Mouse (Mus musculus) cortical plate, adult 2 months (tissue): ENCODE results near the gene Med13l. TPM values are rescaled to one million over a fixed set of nuclear protein-coding genes. Genes with fewer than 3 reads are reported as not detected.

Experiments
- H3K27ac ChIP-seq: fragments of 200-500 bp; 2 replicates; pipeline ENCODE4 v1.5.1; 2012; ENCODE audit warnings: low read length, control low read depth, inconsistent platforms; ENCODE audit not compliant: insufficient read depth
- H3K4me1 ChIP-seq: fragments of 200-500 bp; 2 replicates; pipeline ENCODE4 v1.6.1; 2011; ENCODE audit warnings: low read length; ENCODE audit not compliant: control insufficient read depth, insufficient read depth
- H3K4me3 ChIP-seq: fragments of 200-500 bp; 2 replicates; pipeline ENCODE4 v1.5.1; 2011; ENCODE audit warnings: mild to moderate bottlenecking, low read length, control low read depth; ENCODE audit not compliant: insufficient read depth
- CTCF ChIP-seq: fragments of 200-500 bp; IDR thresholded peaks from 2 replicates; pipeline ENCODE4 v1.5.1; 2011; ENCODE audit warnings: mild to moderate bottlenecking, control low read depth, low read length; ENCODE audit not compliant: insufficient read depth; ENCODE audit errors: extremely low read depth
- POLR2A ChIP-seq: fragments of 200-500 bp; IDR thresholded peaks from 2 replicates; pipeline ENCODE4 v1.6.1; 2011; ENCODE audit warnings: mild to moderate bottlenecking, low read length, control low read depth; ENCODE audit not compliant: insufficient read depth; ENCODE audit errors: extremely low read depth
- polyA plus RNA-seq: library from polyadenylated mRNA; depleted of rRNA; stranded (reverse); fragments of >200 nt; gene quantifications from 2 replicates; pipeline ENCODE4 v1.2.3, GENCODE M21; 2012

The Med13l gene
- polyA plus RNA-seq, 1 experiment = 29.9 TPM

DNA sequence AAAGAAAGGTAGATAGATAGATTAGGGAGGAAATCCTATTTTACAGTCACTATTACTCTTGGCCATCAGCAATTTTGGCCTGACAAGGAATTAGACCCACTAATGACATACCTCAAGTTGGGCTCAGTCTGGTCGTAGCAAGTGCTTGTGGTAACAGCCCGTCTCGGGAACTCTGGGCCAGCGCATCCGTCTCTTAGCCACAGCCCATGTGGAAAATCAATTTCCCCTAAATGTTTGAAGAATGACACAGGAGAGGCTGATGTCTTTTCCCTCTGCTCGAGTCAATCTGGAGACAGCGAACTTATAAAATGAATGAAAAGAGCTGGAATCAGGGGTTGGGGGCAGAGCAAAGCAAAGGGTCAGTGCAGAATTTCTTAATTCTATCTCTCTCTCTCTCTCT, 36.1 kb upstream of the Med13l start:
- no peaks in the 10 kb centered on the region for H3K4me1 ChIP-seq
- H3K4me3 ChIP-seq = no peak overlapping the region
- H3K27ac ChIP-seq = no peak overlapping the region
- TF ChIP-seq CTCF = no peak

DNA sequence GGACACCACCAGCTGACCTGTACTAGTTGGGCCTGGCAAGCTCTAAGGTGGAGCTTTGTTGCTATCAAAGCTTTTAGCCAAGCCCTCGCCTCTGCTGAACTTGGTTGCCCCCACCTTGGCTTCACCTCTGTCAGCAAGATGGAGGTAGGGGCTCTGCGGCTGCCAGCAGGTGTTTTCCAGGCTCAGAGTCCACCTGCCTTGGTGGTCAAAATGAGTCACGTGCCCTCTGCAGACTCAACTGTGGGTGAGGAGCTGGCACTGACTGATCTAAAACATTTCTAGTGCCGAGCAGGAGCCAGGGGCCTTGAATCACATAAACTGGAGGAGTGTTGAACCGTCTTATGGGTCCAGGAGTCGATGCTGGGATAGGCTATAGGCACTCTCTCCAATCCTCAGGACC, 34.8 kb upstream of the Med13l start:
- TF ChIP-seq POLR2A (no peak), CTCF (no peak)
- Histone ChIP-seq H3K4me3 (no peak overlapping the region), H3K4me1 (no peaks in the 10 kb centered on the region), H3K27ac (no peak overlapping the region)

DNA sequence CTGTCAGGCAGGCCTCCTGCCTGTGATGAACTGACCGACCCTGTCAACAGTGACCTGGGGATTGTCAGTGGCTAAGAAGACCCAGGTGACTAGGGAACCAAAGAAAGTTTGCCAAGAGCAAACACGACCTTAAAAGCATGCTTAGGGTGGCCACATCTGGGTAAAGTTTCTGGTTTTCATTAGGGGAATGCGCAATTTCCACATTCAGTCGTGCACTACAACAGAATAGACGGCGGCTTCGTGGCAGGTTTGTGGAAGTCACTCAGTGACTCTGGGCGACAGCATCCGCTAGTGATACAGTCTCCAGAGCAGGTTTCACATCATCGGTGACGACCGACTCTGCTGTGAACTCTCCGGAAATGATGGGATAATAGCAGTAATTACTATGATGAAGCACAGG, 34.0 kb upstream of the Med13l start:
- H3K4me1 ChIP-seq = no peaks in the 10 kb centered on the region
- H3K27ac ChIP-seq = no peak overlapping the region
- no peak overlapping the region for H3K4me3 ChIP-seq
- TF ChIP-seq POLR2A = no peak
- TF ChIP-seq CTCF = no peak

DNA sequence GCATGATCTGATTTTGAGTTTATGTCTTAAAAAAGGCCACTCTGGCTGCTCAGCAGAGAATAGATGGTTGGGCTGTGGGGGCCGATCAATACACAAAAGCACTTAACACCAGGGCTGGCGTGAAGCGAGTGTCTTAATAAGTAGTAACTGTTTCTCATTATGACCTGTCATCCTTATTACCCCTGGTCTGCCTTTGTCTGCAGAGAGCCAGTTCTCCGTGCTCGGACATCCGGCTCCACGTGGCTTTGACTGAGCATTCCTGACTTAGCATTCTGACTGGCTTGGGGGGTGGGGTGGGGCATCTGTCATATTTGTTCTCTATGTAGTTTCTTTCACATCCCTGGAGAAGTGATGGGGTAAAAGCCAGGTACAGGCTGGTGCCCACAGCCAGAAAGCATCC, 31.2 kb upstream of the Med13l start:
- Histone ChIP-seq H3K4me3 (no peak overlapping the region), H3K27ac (no peak overlapping the region), H3K4me1 (peaks cover 2% of the 10 kb centered on the region)
- no peak for TF ChIP-seq POLR2A
- TF ChIP-seq CTCF = no peak

DNA sequence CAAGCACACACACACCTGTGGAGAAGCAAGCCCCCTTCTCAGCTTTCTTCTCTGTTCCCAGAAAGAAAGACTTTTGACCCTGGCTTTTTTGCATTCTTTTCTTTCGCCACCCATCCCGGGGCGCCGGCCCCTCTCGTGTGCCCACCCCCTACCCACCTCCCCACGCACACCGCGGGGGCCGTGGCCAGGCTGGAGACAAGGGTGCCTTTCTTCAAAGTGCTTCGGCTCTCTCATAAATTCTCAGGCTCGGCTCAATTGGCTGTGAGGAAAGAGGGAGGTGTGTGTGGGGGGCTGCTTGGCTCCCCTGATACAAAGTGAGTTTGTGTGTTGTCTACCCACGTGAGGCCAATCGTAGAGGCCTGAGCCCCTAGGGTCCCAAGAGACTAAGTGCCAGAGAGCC, 28.4 kb upstream of the Med13l start:
- TF ChIP-seq POLR2A (no peak), CTCF (no peak)
- H3K4me1 ChIP-seq = peaks cover 6% of the 10 kb centered on the region
- H3K4me3 ChIP-seq = no peak overlapping the region
- no peak overlapping the region for H3K27ac ChIP-seq

DNA sequence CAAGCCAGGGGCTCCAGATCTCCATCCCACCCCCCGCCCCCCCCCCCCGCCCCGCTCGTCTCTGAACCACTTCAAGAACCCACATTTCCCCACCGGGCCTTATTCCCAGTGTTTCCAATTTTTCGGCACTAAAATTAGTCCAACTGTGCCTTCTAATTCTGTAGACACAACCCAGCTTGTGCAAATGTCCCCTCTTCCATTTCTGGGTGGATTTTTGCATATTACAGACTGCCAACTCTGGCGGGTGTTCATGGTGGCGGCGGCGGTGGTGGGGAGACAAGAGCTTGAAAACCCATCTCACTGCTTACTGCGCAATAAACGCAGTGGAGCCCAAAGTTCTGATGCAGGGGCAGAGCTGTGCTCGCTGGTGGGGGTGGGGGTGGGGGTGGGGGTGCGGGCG, 27.8 kb upstream of the Med13l start:
- Histone ChIP-seq H3K27ac (no peak overlapping the region), H3K4me1 (peaks cover 6% of the 10 kb centered on the region), H3K4me3 (no peak overlapping the region)
- no peak for TF ChIP-seq CTCF
- TF ChIP-seq POLR2A = no peak

DNA sequence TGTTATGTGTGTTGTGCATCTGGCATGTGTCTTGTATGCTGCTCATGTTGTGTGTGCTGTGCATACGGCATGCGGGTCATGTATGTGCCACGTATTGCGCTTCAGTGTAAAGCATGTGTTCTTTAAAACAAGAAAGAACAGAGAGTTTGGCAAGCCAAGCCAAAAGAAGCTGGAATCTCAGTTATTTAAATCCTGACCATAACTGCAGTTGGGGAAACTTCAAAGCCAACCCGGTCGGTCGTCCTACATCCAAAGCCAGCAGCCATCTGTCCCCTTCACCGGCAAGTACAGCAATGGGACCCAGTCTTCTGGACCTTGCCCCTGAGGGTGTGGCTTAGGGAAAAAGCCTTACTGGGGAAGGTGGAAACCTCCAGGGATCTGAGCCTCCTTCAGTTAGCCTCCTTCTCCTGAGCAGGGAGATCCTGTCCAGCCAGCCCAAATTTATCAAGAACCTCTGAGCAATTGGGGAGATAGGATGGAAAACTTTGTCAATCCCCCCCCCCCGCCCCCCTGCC, 26.0 kb upstream of the Med13l start:
- H3K4me3 ChIP-seq = no peak overlapping the region
- TF ChIP-seq CTCF (no peak), POLR2A (no peak)
- no peak overlapping the region for H3K27ac ChIP-seq

DNA sequence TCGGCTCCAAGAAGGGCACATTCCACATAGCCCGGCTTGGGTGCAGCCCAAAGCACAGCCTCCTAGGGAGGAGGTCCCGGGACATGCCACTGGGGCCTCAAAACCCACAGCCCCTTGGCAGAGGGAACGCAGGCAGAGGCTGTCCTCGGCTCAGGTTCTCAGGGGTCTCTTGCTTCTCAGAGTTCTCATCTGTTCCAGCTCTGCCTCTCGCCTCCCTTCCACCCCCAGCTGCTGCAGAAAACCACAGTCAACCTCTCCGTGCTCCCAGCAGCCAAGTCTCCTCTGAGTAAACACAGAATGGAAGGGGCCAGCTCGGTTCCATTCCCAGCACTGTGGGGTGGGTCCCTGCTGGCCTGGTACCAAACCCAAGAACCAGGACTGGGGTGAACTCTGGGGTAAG, 25.3 kb upstream of the Med13l start:
- H3K27ac ChIP-seq = no peak overlapping the region
- H3K4me1 ChIP-seq = peaks cover 6% of the 10 kb centered on the region
- H3K4me3 ChIP-seq = no peak overlapping the region
- TF ChIP-seq POLR2A (no peak), CTCF (no peak)

More for the DNA sequence above, 26.0 kb upstream of the Med13l start:
- H3K4me1 ChIP-seq = peaks cover 6% of the 10 kb centered on the region

DNA sequence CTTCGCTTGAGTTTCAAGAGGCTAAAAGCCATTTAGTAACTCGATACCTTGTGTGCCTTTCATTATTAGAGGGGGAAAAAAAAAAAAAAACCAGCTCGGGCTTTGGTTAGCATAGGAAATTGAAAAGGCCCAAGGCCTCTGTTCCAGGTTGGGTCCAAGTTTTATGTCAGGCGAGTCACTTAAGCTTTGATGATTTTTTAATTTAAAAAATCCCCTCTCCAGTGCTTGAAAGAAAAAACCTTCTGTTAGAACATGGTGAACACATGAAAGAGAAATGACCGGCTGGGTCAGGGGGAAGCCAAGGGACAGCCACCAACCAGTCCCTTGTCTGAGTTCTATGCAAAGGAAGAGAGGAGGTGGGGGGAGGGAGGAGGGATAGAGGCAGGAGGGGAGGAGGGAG, 22.0 kb upstream of the Med13l start:
- H3K4me3 ChIP-seq = no peak overlapping the region
- TF ChIP-seq CTCF (no peak), POLR2A (no peak)
- peaks cover 4% of the 10 kb centered on the region for H3K4me1 ChIP-seq
- H3K27ac ChIP-seq = no peak overlapping the region

DNA sequence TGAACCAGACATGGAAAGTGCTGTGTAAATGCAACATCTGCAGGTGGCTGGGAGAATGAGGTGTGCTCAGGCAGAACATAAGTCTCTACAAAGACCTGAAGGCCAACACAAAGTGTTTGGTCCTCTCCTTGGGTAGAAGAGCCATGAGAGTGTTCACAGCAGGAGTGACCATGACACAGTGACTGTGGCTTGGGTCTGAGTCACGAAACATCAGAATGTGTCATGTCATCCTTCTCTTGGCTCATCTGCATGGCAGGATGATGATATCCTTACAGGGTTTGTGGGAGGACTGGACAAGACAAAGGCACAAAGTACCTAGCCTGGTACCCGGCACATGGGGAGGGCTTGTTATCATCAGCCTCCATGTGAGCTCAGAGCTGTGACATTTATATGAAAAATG, 16.7 kb upstream of the Med13l start:
- TF ChIP-seq CTCF (no peak), POLR2A (no peak)
- no peaks in the 10 kb centered on the region for H3K4me1 ChIP-seq
- no peak overlapping the region for H3K4me3 ChIP-seq
- H3K27ac ChIP-seq = no peak overlapping the region

DNA sequence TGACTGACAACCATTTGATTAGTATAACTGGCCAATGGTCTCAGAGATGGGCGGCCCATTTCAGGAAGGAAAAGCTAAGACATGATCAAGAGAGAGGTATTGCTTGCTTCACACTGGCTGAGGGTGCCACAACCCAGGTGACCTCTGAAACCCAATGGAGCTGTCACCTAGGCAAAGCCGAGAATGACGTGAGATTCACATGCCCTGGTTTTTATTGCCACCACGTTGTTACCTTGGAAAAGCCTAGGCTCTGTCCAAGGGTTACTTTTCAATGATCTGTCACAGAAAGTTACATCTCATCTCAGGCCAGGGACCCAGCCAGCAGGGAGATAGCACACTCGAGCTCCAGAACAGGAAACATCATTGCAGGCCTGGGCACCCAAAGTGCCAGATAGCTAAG, 10.0 kb upstream of the Med13l start:
- TF ChIP-seq CTCF = no peak
- TF ChIP-seq POLR2A = no peak
- no peak overlapping the region for H3K27ac ChIP-seq
- H3K4me3 ChIP-seq = no peak overlapping the region
- no peaks in the 10 kb centered on the region for H3K4me1 ChIP-seq
